Mouse (Mus musculus) heart, adult 2 months (tissue): ENCODE results near the gene Cacna1d. TPM values are rescaled to one million over a fixed set of nuclear protein-coding genes. Genes with fewer than 3 reads are reported as not detected.
A peak's percentile ranks its signal among the peaks of the same experiment; 100 is the strongest.

Experiments
- DNase-seq, 2 experiments: peaks; one replicate each; pipeline ENCODE4 v3.0.0; 2021
- H3K27ac ChIP-seq: fragments of 200-600 bp; 2 replicates; pipeline ENCODE4 v1.8.1; 2022
- H3K27me3 ChIP-seq: fragments of 200-500 bp; 2 replicates; pipeline ENCODE4 v1.6.1; 2012; ENCODE audit warnings: mild to moderate bottlenecking, low read length, inconsistent platforms, mixed read lengths; ENCODE audit not compliant: control insufficient read depth, insufficient read depth
- H3K36me3 ChIP-seq: fragments of 200-500 bp; 2 replicates; pipeline ENCODE4 v1.6.1; 2012; ENCODE audit warnings: low read length, inconsistent platforms; ENCODE audit not compliant: control insufficient read depth, insufficient read depth
- H3K4me1 ChIP-seq: fragments of 200-500 bp; 2 replicates; pipeline ENCODE4 v1.6.1; 2011; ENCODE audit warnings: low read length; ENCODE audit not compliant: control insufficient read depth, insufficient read depth
- H3K4me3 ChIP-seq: fragments of 200-600 bp; 2 replicates; pipeline ENCODE4 v1.8.1; 2022
- H3K79me2 ChIP-seq: fragments of 200-500 bp; replicated peaks from 2 replicates; pipeline ENCODE4 v1.6.1; 2012; ENCODE audit warnings: mild to moderate bottlenecking, inconsistent platforms, low read length, moderate library complexity, mixed read lengths; ENCODE audit not compliant: control insufficient read depth, insufficient read depth
- H3K9ac ChIP-seq: fragments of 200-500 bp; 2 replicates; pipeline ENCODE4 v1.6.1; 2012; ENCODE audit warnings: low read depth, mild to moderate bottlenecking, control low read depth, inconsistent platforms, low read length, mixed read lengths
- CTCF ChIP-seq: fragments of 200-600 bp; IDR thresholded peaks from 2 replicates; pipeline ENCODE4 v1.8.1; 2022; ENCODE audit warnings: antibody characterized with exemption, mild to moderate bottlenecking, moderate library complexity
- EP300 ChIP-seq: fragments of 200-500 bp; IDR thresholded peaks from 2 replicates; pipeline ENCODE4 v1.6.1; 2011; ENCODE audit warnings: low read depth, low read length, control low read depth; ENCODE audit not compliant: insufficient read depth
- POLR2A ChIP-seq: fragments of 200-500 bp; IDR thresholded peaks from 2 replicates; pipeline ENCODE4 v1.6.1; 2011; ENCODE audit warnings: mild to moderate bottlenecking, low read depth, low read length, control low read depth; ENCODE audit not compliant: insufficient read depth
- WGBS: fragments of 180-500 bp; shearing (Covaris S2); methylation state at CpG from one replicate; pipeline ENCODE4 v1.1.7; 2018; 5-methylcytosine and 5-hydroxymethylcytosine counted together
- intact Hi-C: fragments of 180-260 bp; cut with DNase I; formaldehyde crosslinking; loops from one replicate; pipeline ENCODE4 v1.15.1; 2025
- polyA plus RNA-seq: library from polyadenylated mRNA; depleted of rRNA; stranded (reverse); fragments of >200 nt; gene quantifications from 2 replicates; pipeline ENCODE4 v1.2.3, GENCODE M21; 2012
- total RNA-seq, 2 experiments: library from RNA; stranded (reverse); gene quantifications; 2 replicates each; pipeline ENCODE4 v1.2.3; 2021

The Cacna1d gene
- total and polyA plus RNA-seq, 3 experiments, result 1.3 to 3.0 (median 2.1) TPM

DNA sequence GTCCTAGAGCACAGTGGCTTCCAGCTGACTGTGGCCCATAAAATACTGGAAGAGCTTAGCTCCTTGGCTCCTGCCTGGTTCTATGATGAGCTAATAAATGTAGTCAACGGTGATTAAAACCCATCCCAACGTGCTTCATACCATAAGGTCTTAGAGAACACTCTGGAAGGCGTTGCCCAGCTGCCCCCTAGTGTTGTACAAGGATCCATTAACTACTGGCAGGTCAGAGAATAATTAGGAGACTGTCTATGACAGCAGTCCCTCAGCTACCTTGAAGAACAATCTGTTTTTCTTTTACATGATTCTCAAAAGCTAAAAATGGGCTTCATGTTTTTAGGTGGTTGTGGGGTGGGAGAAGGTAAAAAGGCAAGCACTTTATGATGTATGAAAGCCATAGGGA is 315.9 kb downstream of the Cacna1d start:
- 65% methylated on average over 3 of the region's 3 CpGs for WGBS
- Histone ChIP-seq H3K9ac (no peak overlapping the region), H3K36me3 (no peaks in the 10 kb centered on the region), H3K79me2 (no peaks in the 10 kb centered on the region), H3K27me3 (no peaks in the 10 kb centered on the region), H3K4me1 (no peaks in the 10 kb centered on the region; the same call in 1 of the 2 replicates), H3K4me3 (no peak overlapping the region), H3K27ac (no peak overlapping the region)
- intact Hi-C loops, result loop anchor here (5.0 kb wide), 1 partner anchor 42 kb away; no protein-coding TSS in a partner anchor
- TF ChIP-seq EP300 (no peak), POLR2A (no peak), CTCF (no peak)
- no peak for DNase-seq

DNA sequence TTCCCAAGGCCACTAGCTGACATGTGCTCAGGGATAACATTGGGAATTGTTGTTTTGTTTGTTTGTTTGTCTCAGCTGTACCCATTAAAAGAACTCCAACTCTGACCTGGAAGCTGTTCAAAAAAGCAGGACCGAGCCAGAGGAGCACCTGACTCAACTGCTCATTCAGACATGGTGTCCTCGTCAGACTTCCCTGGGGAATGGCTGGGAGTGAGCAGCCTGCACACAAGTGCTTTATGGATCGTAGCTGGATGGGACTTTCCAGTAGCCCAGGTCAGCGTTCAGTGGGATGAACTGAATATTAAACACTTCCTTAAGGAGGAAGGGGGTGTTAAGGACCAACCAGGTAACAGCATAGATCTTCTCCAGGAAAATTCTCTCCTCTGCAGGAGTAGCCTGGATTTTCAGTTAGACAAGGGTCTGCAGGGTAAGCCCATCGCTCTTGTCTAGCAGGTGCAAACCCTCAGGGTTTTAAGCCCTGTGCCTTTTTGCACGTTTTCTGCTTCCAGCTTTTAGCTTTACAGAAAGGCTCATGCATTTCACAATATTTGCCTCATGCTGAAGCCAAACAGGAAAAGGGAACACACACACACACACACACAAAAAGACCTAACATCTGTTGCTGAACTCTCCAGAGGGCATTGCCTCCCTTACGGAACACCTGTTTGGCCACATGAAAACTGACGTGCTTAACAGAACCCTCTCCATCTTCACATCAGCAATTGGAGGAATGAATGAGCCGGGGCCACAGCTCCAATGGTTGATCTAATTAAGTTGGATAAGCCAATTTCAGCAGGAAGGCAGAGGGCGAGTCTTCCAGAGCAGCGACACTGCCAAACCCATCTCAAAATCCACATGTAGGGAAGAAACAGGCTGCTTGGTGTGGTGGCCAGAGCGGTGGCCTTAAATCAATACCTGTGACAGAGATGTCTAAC is 318.2 kb downstream of the Cacna1d start:
- no peak overlapping the region for H3K4me3 ChIP-seq
- DNase-seq, result no peak
- intact Hi-C loops, result no loop called here
- no peaks in the 10 kb centered on the region for H3K27me3 ChIP-seq
- no peaks in the 10 kb centered on the region; the same call in 1 of the 2 replicates for H3K4me1 ChIP-seq
- H3K27ac ChIP-seq, result no peak overlapping the region
- H3K36me3 ChIP-seq, result no peaks in the 10 kb centered on the region
- TF ChIP-seq EP300, result no peak
- TF ChIP-seq POLR2A, result no peak
- TF ChIP-seq CTCF, result no peak
- no peak overlapping the region for H3K9ac ChIP-seq
- no peaks in the 10 kb centered on the region for H3K79me2 ChIP-seq
- WGBS, result 63% methylated on average over 12 of the region's 12 CpGs

- H3K27ac ChIP-seq, result no peak overlapping the region
- intact Hi-C loops, result no loop called here
- no peaks in the 10 kb centered on the region for H3K27me3 ChIP-seq
- no peaks in the 10 kb centered on the region for H3K36me3 ChIP-seq
- H3K79me2 ChIP-seq, result no peaks in the 10 kb centered on the region
- no peak for TF ChIP-seq POLR2A
- TF ChIP-seq CTCF, result no peak
- TF ChIP-seq EP300, result no peak
- no peaks in the 10 kb centered on the region for H3K4me1 ChIP-seq
- WGBS, result 86% methylated on average over 6 of the region's 6 CpGs
- H3K4me3 ChIP-seq, result no peak overlapping the region
- no peak overlapping the region for H3K9ac ChIP-seq
- no peak for DNase-seq
These were observed 319.7 kb downstream of the Cacna1d start for GRCm38 (mm10) chr14:30171593-30171992.

DNA sequence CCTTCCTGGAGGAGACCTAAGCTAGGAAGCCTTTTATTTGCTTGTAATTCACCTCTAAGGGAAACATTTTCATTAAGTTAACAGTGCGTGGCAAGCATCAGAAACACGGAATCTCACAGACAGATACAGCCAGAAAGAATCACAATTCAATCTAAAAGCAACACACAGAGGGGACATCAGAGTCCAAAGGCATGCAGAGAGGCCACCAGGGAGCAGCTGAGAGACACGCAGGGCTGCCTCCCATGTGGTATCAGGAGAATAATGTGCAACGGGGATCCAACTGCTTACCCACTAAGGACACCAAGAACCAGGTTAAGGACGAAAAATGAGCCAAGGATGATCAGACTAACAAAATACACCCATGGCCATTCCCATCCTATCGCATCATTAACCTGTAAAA is 320.2 kb downstream of the Cacna1d start:
- Histone ChIP-seq H3K27me3 (no peaks in the 10 kb centered on the region), H3K27ac (no peak overlapping the region), H3K9ac (no peak overlapping the region), H3K4me3 (no peak overlapping the region), H3K4me1 (no peaks in the 10 kb centered on the region), H3K36me3 (no peaks in the 10 kb centered on the region), H3K79me2 (no peaks in the 10 kb centered on the region)
- WGBS, result 72% methylated on average over 6 of the region's 6 CpGs
- intact Hi-C loops, result no loop called here
- DNase-seq, result no peak
- TF ChIP-seq CTCF, result 0 out of 2 replicates have a peak, but pooled peaks have one; percentile 7
- no peak for TF ChIP-seq EP300

GRCm38 (mm10) chr14:30169455-30169854 is 321.8 kb downstream of the Cacna1d start:
- H3K9ac ChIP-seq, result no peak overlapping the region
- H3K4me3 ChIP-seq, result no peak overlapping the region
- H3K4me1 ChIP-seq, result no peaks in the 10 kb centered on the region
- intact Hi-C loops, result no loop called here
- H3K79me2 ChIP-seq, result no peaks in the 10 kb centered on the region
- H3K36me3 ChIP-seq, result no peaks in the 10 kb centered on the region
- 43% methylated on average over 5 of the region's 5 CpGs for WGBS
- H3K27ac ChIP-seq, result no peak overlapping the region
- H3K27me3 ChIP-seq, result no peaks in the 10 kb centered on the region
- no peak for DNase-seq
- TF ChIP-seq POLR2A (no peak), EP300 (no peak), CTCF (no peak)

DNA sequence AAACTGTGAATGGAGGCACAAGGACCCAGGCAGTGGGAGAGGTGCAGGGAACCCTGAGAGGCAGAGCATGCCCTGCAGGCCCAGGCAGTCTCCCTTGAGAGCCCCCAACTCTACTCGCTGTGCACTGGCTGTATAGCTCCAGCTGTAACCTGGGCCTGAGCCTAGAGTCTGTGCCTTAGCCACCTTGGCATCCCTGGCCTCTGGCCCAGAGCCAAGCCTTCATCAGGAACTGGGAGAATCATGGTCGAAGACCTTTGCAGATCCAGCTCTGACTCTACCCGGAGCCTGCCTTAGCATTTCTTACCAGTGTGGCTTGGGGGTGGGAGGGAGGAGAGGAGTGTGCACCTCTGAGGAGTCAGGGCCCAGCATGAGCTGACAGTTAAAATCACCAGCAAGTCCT is 322.4 kb downstream of the Cacna1d start:
- Histone ChIP-seq H3K4me3 (no peak overlapping the region), H3K36me3 (no peaks in the 10 kb centered on the region), H3K79me2 (no peaks in the 10 kb centered on the region), H3K9ac (no peak overlapping the region), H3K27ac (no peak overlapping the region), H3K4me1 (no peaks in the 10 kb centered on the region), H3K27me3 (no peaks in the 10 kb centered on the region)
- intact Hi-C loops, result no loop called here
- TF ChIP-seq POLR2A, result no peak
- TF ChIP-seq EP300, result no peak
- TF ChIP-seq CTCF, result no peak
- no peak for DNase-seq
- WGBS, result 51% methylated on average over 3 of the region's 3 CpGs
